Mouse (Mus musculus): ENCODE measurements around the gene Arhgap19. TPM values are rescaled to one million over a fixed set of nuclear protein-coding genes. Genes with fewer than 3 reads are reported as not detected.

The Arhgap19 gene
- polyA plus RNA-seq, 1 experiment, result not detected

GRCm38 (mm10) chr19:41796148-41796760 is 5.6 kb downstream of the Arhgap19 start:
- TF ChIP-seq CTCF (IDR thresholded peaks at IDR 0.05; ENCODE audit: insufficient read depth, low read depth, low read length) (no peak), POLR2A (IDR thresholded peaks at IDR 0.05; ENCODE audit: insufficient read depth, low read depth, low read length) (no peak)
- Histone ChIP-seq H3K4me3 (ENCODE audit: insufficient read depth, low read depth, low read length) (no peak overlapping the region), H3K27ac (ENCODE audit: insufficient read depth, low read depth, low read length) (no peak overlapping the region), H3K4me1 (ENCODE audit: control insufficient read depth, insufficient read depth, low read length) (no peaks in the 10 kb centered on the region; the same call in 1 of the 2 replicates)
- WGBS, result 87% methylated on average over 3 of the region's 3 CpGs

DNA sequence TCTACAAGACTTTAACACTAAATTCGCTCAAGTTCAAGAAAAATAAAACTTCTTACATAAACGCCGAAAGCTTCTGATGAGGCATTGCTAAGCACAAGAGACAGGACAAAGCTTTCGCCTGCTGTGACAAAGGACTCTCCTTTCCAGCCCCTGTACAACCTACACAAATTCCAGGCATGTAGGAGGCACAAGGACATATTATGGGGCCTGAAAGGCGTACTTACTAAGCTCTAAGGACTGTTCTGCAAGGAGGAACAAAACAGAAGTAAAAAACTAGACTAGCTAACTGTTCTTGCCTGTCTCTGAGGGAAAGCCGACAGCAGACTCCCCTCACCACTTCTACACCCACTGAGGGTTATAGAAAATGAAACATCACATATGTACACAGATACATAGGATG is 6.9 kb downstream of the Arhgap19 start:
- Histone ChIP-seq H3K27ac (ENCODE audit: insufficient read depth, low read depth, low read length) (no peak overlapping the region), H3K4me1 (ENCODE audit: control insufficient read depth, insufficient read depth, low read length) (no peaks in the 10 kb centered on the region), H3K4me3 (ENCODE audit: insufficient read depth, low read depth, low read length) (no peak overlapping the region)
- TF ChIP-seq CTCF (IDR thresholded peaks at IDR 0.05; ENCODE audit: insufficient read depth, low read depth, low read length), result no peak
- TF ChIP-seq POLR2A (IDR thresholded peaks at IDR 0.05; ENCODE audit: insufficient read depth, low read depth, low read length), result no peak
- WGBS, result 50% methylated on average over 6 of the region's 6 CpGs

GRCm38 (mm10) chr19:41794017-41794416 is 7.8 kb downstream of the Arhgap19 start:
- H3K4me1 ChIP-seq (ENCODE audit: control insufficient read depth, insufficient read depth, low read length), result no peaks in the 10 kb centered on the region
- H3K4me3 ChIP-seq (ENCODE audit: insufficient read depth, low read depth, low read length), result no peak overlapping the region
- no peak overlapping the region for H3K27ac ChIP-seq (ENCODE audit: insufficient read depth, low read depth, low read length)
- TF ChIP-seq CTCF (IDR thresholded peaks at IDR 0.05; ENCODE audit: insufficient read depth, low read depth, low read length), result no peak
- no peak for TF ChIP-seq POLR2A (IDR thresholded peaks at IDR 0.05; ENCODE audit: insufficient read depth, low read depth, low read length)

DNA sequence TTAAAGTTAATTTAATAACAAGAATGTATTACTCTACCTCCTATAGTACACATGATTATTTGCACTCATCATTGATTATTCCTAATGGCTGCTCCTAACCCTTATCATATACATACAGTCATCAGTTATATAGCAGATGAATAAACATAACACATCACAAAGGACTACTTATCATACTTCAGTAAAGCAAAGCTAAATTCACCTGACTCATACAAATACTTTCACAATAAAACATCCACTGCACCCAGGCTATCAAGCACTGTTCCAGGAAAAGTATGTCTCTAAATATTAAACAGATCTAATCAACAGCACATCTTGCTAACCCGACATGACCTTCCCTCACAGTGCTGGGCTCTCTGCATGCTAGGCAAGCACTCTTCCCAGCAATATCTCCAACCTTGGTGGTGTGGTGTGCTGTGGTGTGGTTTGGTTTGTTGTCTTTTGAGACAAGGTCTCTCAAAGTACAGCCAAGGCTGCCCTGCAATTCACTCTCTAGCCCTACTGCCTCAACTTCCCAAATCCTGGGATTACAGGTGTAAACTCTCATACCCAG is 8.8 kb downstream of the Arhgap19 start:
- H3K4me3 ChIP-seq (ENCODE audit: insufficient read depth, low read depth, low read length), result no peak overlapping the region
- no peak overlapping the region for H3K27ac ChIP-seq (ENCODE audit: insufficient read depth, low read depth, low read length)
- WGBS, result 91% methylated on average over 1 of the region's 1 CpGs
- H3K4me1 ChIP-seq (ENCODE audit: control insufficient read depth, insufficient read depth, low read length), result no peaks in the 10 kb centered on the region
- no peak for TF ChIP-seq POLR2A (IDR thresholded peaks at IDR 0.05; ENCODE audit: insufficient read depth, low read depth, low read length)
- TF ChIP-seq CTCF (IDR thresholded peaks at IDR 0.05; ENCODE audit: insufficient read depth, low read depth, low read length), result no peak

DNA sequence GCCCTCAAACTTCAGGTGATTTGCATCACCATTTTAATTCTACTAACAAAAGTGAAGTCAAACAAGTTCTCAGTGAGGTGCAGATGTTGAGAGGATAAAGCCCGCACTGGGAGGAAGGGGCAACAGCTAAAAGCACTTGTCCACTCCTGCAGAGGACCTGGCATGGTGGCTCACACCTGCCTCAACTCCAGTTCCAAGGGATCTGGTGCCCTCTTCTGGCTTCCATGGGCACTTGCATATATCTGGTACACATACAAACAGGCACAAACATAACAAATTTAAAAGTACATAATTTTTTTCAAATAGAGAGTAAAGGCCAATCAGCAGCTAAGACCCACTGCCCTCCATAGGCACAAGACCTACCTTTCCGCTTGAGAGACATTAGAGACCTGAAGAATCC is 10.5 kb downstream of the Arhgap19 start:
- TF ChIP-seq POLR2A (IDR thresholded peaks at IDR 0.05; ENCODE audit: insufficient read depth, low read depth, low read length), result no peak
- no peak for TF ChIP-seq CTCF (IDR thresholded peaks at IDR 0.05; ENCODE audit: insufficient read depth, low read depth, low read length)
- 92% methylated on average over 2 of the region's 2 CpGs for WGBS
- Histone ChIP-seq H3K4me1 (ENCODE audit: control insufficient read depth, insufficient read depth, low read length) (no peaks in the 10 kb centered on the region), H3K27ac (ENCODE audit: insufficient read depth, low read depth, low read length) (no peak overlapping the region), H3K4me3 (ENCODE audit: insufficient read depth, low read depth, low read length) (no peak overlapping the region)

- 63% methylated on average over 10 of the region's 10 CpGs for WGBS
- H3K4me1 ChIP-seq (ENCODE audit: control insufficient read depth, insufficient read depth, low read length), result no peaks in the 10 kb centered on the region
- no peak overlapping the region for H3K4me3 ChIP-seq (ENCODE audit: insufficient read depth, low read depth, low read length)
- no peak for TF ChIP-seq POLR2A (IDR thresholded peaks at IDR 0.05; ENCODE audit: insufficient read depth, low read depth, low read length)
- no peak for TF ChIP-seq CTCF (IDR thresholded peaks at IDR 0.05; ENCODE audit: insufficient read depth, low read depth, low read length)
- H3K27ac ChIP-seq (ENCODE audit: insufficient read depth, low read depth, low read length), result no peak overlapping the region
Observed at GRCm38 (mm10) chr19:41789110-41789961, 12.5 kb downstream of the Arhgap19 start.

DNA sequence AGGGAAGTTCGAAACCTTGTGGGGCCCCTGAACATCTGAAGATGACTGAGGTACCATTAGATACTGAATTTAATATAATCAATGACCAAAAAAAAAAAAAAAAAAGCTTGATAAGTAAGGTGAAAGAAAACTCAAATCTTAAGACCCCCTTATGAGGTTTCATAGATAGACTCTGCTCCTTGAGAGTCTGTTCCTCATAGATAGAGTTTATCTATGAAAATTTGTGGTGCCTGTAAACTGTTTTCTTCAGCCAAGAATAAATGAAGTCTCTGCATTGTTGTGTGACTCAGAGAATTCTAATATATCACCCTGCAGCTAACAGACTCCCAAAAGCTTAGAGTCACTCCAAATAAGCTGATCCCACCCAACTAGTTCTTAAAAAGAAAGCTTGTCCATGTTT is 15.0 kb downstream of the Arhgap19 start:
- no peaks in the 10 kb centered on the region for H3K4me1 ChIP-seq (ENCODE audit: control insufficient read depth, insufficient read depth, low read length)
- no peak overlapping the region for H3K27ac ChIP-seq (ENCODE audit: insufficient read depth, low read depth, low read length)
- no peak overlapping the region for H3K4me3 ChIP-seq (ENCODE audit: insufficient read depth, low read depth, low read length)
- 92% methylated on average over 1 of the region's 1 CpGs for WGBS
- no peak for TF ChIP-seq CTCF (IDR thresholded peaks at IDR 0.05; ENCODE audit: insufficient read depth, low read depth, low read length)
- TF ChIP-seq POLR2A (IDR thresholded peaks at IDR 0.05; ENCODE audit: insufficient read depth, low read depth, low read length), result no peak

DNA sequence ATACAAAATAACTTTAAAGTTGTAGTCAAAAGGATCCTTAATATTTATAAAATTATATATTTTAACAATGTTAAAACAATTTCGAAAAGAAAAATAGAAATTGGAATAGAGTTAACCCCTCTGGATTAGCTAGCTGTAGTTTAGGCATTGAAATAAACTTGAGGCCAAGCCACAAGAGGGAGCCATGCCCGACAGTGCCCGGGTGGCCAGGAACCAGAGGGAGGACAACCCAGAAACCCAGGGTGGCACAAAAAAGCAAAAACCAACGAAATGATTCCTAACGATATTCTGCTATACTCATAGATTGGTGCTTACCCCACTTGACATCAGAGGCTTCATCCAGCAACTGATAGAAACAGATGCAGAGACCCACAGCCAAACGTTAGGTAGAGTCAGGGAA is 24.3 kb downstream of the Arhgap19 start:
- no peak for TF ChIP-seq POLR2A (IDR thresholded peaks at IDR 0.05; ENCODE audit: insufficient read depth, low read depth, low read length)
- TF ChIP-seq CTCF (IDR thresholded peaks at IDR 0.05; ENCODE audit: insufficient read depth, low read depth, low read length), result 0 out of 2 replicates have a peak, but pooled peaks have one; percentile 21
- WGBS, result 67% methylated on average over 6 of the region's 6 CpGs

DNA sequence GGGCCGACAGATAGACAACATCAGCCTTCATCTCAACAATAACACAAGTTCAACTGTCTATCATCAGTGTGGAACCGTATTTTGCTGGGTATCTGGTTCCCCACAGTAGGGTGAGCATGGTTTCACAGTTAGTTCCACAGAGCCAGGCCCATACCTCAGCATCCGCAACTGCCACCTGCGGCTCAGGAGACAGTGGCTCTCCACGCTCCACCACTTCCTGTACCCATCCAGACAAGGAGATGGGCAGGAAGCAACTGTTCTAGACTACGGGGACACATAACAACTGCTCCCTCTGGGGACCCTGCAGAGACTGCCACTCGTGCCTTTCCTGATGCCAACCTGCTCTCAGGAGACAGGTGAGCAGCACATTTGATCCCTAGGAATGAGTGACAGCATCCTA is 33.1 kb downstream of the Arhgap19 start:
- 93% methylated on average over 7 of the region's 7 CpGs for WGBS
- TF ChIP-seq POLR2A (IDR thresholded peaks at IDR 0.05; ENCODE audit: insufficient read depth, low read depth, low read length), result no peak
- TF ChIP-seq CTCF (IDR thresholded peaks at IDR 0.05; ENCODE audit: insufficient read depth, low read depth, low read length), result no peak
- H3K27ac ChIP-seq (ENCODE audit: insufficient read depth, low read depth, low read length), result no peak overlapping the region
- no peak overlapping the region for H3K4me3 ChIP-seq (ENCODE audit: insufficient read depth, low read depth, low read length)
- no peaks in the 10 kb centered on the region; the same call in 1 of the 2 replicates for H3K4me1 ChIP-seq (ENCODE audit: control insufficient read depth, insufficient read depth, low read length)

More for the DNA sequence above, 24.3 kb downstream of the Arhgap19 start:
- no peaks in the 10 kb centered on the region for H3K4me1 ChIP-seq (ENCODE audit: control insufficient read depth, insufficient read depth, low read length)
- no peak overlapping the region for H3K27ac ChIP-seq (ENCODE audit: insufficient read depth, low read depth, low read length)
- H3K4me3 ChIP-seq (ENCODE audit: insufficient read depth, low read depth, low read length), result no peak overlapping the region
